Mouse (Mus musculus) B cell, adult (primary cell): ENCODE data around the gene 4933407L21Rik. TPM values are rescaled to one million over a fixed set of nuclear protein-coding genes. Genes with fewer than 3 reads are reported as not detected.

Experiments used
- total RNA-seq: library from RNA; stranded (reverse); gene quantifications from 4 replicates; pipeline ENCODE4 v1.2.4, GENCODE M21; 2023; ENCODE audit not compliant: inconsistent age

4933407L21Rik gene
- 0.48 to 0.96 TPM in 2 of 4 replicates, not detected in the others for total RNA-seq

GRCm38 (mm10) chr1:85928057-85928687 is at the start of gene 4933407L21Rik:
TSS of gene 4933407L21Rik (plus strand) at chr1:85928483.

DNA sequence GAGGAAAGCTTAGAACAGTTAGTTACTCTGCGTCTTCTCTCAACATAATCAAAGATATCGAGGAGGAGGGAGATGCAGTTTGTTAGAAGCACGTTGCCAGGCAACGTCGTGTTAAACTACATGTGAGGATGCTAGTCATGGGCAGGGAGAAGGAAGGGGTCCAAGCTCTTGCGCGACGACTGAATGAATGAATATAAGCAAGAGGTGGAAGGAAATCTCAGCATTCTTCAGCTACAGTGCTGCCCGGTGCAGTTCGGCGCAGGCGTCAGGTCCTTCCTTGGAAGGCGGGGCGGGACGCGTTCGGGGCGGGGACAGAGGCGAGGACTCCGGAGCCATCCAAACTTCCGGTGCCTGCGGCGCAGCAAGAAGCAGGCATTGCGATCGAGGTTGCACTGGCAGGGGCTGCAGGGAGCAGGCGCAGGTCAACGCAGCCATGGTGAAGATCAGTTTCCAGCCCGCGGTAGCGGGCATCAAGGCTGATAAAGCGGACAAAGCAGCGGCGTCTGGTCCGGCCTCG is 34.0 kb upstream of the 4933407L21Rik start, which contains the start of gene Itm2c:
TSS of gene Itm2c (plus strand) at position 51 of the 517 bp plus-strand sequence.

GRCm38 (mm10) chr1:85960873-85961272 is 32.6 kb downstream of the 4933407L21Rik start, which contains the start of gene Gpr55:
TSS of gene Gpr55 (minus strand) at chr1:85961007.

Other genes with a start within 250 kb of the 4933407L21Rik start
- 126 to 154 TPM (median 140 TPM) in 4 replicates for gene A630001G21Rik, start 149.8 kb upstream of the 4933407L21Rik start, total RNA-seq
- gene Cab39, start 135.0 kb upstream of the 4933407L21Rik start, total RNA-seq: 101 to 130 TPM (median 121 TPM) in 4 replicates
- gene Itm2c, start 34.2 kb upstream of the 4933407L21Rik start, total RNA-seq: 19.3 to 26.7 TPM (median 22.2 TPM) in 4 replicates
- 3.5 to 4.2 TPM (median 3.7 TPM) in 4 replicates for gene Gpr55, start 32.5 kb downstream of the 4933407L21Rik start, total RNA-seq
- not detected in 4 replicates for gene Spata3, start 88.3 kb downstream of the 4933407L21Rik start, total RNA-seq
- gene 2810459M11Rik, start 117.4 kb downstream of the 4933407L21Rik start, total RNA-seq: 0.15 TPM in 1 of 4 replicates, not detected in the others
- gene Psmd1, start 135.9 kb downstream of the 4933407L21Rik start, total RNA-seq: 52.7 to 64.9 TPM (median 58.4 TPM) in 4 replicates
- gene Htr2b, start 183.5 kb downstream of the 4933407L21Rik start, total RNA-seq: not detected in 4 replicates
- gene Gm21972, start 205.2 kb downstream of the 4933407L21Rik start, total RNA-seq: 0.96 TPM in 1 of 4 replicates, not detected in the others
- gene Armc9, start 226.3 kb downstream of the 4933407L21Rik start, total RNA-seq: 6.3 to 8.1 TPM (median 6.6 TPM) in 4 replicates